Mouse (Mus musculus) fibroblast of lung, adult 2 months (primary cell): ENCODE data around the gene Schip1.

Experiments used
- DNase-seq: peaks from one replicate; pipeline ENCODE4 v3.0.0-alpha.2; 2011; ENCODE audit warnings: low read depth

Gene Schip1

DNA sequence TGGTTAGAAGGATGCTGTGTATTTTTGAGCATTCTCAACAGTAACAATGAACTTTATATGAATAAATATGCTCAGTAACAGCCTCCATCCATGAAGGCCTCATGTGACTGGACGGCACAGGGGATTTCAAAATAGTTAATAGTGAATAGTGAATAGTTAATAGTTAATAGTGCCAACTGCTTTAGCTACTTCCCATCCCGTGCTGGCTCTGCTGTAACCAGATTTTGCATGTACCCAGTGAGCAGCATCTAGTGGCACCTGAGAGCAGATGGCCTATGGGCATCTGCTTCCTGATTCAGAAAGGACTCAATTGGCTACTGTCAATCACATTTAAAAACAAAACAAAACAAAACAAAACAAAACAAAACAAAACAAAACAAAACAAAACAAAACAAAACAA is 329.0 kb downstream of the Schip1 start:
- DNase-seq, result no peak

DNA sequence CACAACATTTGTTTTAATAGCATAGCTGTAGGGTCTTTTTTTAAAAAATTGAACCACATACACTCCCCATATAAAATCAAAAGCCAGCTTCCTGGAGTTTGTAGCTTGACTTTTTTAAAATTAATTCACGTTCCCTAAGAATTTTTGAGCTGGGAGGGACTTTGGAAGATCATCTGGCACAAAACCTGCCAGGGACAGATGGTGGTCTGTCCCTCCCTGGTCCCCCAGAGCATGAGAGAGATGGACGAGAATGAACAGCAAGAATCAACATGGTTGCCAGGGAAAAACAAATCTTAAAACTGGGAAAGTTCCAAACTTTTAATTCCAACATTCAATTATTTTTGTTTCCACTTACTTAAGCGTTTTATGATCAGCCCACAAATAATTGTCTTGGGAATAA is 334.1 kb downstream of the Schip1 start:
- DNase-seq, result no peak

DNA sequence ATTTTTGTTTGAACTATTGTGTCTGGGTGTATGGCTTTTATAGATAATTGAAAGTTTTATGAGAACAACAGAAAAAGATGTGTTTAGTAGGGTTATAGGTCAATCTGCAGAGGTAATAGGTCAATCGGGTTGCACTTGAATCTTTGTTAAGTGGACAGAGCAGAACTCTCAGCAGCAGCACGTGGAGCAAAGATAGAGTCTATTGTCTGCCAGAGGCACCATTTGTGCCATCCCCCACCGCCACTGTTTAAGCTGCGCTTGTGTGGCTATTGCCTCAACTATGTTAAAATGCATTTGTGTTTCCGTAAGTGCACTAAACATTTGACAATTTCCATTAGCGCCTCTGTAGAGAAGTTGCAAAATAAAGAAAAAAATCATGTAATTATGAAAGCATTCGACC is 335.5 kb downstream of the Schip1 start:
- DNase-seq, result no peak

DNA sequence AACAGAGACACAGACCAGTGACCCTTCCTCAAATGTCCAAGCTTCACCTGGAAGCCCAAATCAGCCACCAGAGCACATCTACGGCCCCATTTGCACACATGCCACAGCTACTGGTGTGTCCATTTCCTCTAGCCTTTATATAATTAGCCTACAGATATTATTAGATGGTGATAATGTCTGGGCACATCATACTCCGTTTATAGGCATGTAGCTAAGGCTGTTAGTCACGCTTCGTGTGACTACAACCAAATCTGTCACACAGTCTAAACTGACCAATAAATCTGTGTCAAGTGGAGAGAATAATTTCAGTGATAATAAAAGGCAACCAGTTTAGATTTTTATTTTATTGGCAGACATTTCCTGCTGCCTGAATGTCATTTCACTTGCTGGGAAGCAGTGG is 338.7 kb downstream of the Schip1 start:
- DNase-seq, result no peak

DNA sequence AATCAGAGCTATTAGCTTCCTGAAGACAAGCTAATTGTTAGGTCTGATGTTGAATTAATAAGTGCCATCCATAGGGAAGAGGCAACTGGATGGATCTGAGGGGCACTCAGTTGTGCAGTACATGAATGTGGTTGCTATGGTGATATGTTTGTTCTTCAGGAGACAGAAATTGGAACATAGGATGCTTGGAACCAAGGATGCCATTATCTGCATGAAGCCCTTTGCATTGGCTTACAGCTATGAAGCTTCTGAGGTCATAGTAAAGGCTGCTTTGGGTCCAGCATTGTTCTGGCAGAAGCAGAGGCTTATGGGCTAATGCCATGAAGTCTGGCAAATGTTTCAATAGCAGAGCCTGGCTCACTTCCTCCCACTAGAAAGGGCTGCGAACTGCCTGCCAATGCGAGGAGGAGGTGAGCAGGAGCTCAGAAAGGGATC is 339.2 kb downstream of the Schip1 start:
- no peak for DNase-seq

DNA sequence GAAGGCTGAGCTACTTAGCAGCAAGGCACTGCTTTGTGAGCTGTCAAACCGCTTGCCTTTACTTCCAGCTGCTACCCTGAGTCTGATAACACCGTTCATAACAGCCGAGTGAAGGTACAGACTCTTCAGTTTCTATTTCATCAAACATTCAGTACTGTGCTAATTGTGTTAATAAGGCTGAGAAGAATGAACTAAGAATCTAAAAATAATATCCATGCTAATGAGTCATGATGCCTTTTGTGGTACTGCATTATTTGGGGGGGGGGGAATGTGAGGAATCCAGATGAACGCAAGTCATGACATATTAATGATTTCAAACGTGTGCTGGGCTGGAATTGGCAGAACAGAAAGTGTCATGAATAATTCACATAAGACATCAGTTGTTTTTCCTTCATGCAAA is 341.1 kb downstream of the Schip1 start:
- no peak for DNase-seq

DNA sequence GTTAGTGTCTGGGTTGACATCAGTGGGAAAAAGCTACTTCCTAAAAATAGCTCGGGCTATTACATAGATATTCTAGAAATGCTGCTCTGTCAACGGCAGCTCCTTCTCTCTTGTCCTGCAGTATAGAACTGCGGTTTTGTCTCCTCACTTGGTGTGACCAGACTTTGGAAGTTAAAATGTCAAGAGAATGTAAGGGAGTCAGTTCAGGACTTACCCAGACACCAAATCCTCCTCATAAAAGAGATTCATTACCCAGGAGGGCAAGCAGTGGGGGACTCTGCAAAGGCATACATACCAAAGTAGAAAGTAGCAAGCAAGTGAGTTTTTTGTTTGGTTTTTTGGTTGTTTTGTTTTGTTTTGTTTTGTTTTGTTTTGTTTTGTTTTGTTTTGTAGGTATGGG is 347.7 kb downstream of the Schip1 start:
- no peak for DNase-seq

DNA sequence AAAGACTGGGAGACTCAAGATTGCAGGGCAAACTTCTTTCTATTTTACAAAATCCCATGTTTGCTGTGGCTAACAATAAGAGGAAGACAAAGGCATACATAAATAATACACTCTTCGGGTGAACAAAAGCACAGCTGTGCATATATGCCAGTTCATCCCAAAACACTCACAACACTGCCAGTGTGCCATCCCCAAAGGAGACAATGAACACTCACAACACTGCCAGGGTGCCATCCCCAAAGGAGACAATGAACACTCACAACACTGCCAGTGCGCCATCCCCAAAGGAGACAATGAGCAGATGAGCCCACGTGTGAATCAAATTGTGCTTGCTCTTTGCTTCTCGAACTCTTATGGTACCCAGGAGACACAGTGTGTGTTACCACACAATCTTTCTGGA is 355.2 kb downstream of the Schip1 start:
- DNase-seq, result no peak

DNA sequence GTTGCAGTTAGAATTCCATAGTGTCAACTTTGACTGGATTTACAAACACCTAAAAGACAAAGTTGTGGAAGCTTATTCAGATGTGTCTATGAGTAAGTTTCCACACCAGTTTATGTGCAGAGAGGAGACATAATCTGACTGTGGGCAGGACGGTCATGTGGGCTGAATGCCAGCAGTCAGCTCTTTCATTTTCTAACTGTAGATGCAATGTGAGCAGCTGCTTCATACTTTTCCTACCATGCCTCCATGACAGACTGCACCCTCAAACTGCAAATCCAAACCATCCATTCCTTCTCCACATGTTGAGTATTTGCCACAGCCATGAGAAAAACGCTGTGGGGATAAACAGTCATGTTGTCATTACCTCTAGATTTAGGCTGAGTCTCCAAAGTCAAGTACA is 356.3 kb downstream of the Schip1 start:
- no peak for DNase-seq

DNA sequence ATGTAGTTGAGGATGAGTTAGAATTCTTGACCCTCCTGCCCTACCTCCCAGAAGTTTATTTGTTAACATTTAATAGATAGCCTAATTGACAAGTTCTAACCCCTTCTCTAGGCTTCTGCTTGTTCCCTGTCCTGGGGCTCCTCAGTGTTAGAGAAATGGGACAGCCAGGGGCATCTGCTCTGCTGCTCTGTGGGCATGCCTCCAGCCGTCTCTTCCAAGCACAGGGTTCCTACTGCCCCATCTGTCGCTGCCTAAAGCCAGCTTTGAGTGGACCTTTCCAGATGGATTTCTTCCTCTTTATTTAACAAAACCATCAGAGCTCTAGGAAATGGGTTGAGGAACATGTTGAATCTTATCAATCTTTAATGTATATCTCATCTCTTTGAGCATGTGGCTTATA is 357.2 kb downstream of the Schip1 start:
- DNase-seq, result no peak

DNA sequence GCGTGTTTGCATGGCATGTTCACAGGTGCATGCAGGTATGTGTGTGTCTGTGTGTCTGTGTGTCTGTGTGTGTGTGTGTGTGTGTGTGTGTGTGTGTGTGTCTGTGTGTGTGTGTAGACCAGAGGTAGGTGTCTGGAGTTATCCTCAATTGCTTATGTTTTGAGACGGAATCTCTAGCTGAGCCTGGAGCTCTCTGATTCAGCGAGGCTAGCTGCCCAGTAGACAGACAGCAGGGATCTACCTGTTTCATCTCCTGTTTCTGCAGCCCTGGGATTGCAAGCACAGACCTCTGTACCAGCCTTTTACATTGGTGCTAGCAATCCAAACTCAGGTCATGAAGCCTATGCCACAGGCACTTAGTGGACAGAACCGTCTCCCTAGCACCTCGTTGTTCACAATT is 363.5 kb downstream of the Schip1 start:
- no peak for DNase-seq

DNA sequence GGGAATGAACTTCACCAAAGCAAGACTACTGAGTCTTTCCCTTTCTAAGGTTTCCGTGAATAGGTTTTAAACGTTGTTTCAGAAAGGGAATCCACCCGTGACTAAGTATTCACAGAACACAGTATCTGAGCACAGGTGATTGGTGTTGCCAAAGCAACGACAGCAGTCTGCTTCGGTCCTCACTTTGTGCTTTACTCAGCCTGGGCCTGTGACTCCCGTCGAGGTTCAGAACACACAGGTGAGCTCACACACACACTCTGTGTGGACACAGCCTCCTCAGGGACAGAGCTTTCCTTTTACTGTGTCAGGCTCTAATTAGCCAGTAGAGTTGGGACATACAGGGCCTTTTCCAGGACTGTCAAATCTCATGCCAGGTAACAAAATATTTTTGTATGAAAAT is 369.8 kb downstream of the Schip1 start:
- DNase-seq, result no peak

DNA sequence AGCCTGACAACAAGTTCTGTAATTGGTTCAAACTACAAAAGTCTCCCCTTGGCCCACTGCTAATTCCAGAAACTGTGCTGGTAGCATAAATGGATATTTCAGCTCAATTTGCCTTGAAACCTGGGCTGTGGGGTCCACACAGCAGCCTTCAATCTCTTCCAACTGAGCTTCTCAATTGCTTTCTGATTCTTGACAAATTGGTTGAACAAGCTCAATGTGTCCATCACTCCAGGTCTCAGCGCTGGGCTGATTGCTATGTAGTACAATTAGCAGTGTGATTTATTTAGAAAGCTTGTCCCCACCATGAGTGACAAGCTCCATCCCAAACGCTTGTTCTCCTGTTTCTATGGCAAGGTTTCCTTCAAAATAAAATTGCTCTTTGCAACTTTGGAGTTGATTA is 370.3 kb downstream of the Schip1 start:
- DNase-seq, result no peak

DNA sequence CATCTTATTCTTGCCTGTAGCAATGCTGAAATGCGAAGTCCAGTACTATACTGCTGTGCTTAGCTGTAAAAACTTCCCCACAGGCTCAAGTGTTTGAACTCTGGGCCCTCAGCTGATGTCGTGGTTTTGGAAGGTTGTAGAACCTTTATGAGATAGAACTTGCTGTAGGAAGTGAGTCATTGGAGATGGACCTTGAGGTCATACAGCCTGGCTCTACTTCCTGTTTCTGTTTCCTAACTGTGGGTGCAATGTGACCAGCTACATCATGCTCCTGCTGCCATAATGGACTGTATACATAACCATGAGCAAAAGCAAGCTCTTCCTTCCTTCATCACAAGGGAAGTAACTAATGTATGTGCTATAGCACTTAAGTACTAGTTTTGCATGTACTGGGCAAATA is 383.9 kb downstream of the Schip1 start:
- DNase-seq, result no peak

DNA sequence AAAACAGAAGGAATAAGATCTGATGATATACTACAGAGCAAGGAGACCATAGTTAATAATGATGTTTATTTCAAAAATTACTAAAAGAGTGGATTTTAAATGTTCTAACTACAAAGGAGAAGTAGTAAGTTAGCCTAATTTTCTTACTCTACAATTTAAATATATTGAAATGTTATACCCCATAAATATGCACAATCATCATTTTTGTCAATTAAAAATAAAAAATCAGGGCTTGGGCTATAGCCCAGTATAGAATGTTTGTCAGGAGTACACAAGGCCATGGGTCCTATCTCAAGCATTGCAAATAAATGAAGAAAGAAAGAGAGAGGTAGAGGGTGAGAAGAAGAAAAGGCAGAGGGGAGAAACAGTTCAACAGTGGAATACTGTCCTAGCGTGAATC is 387.0 kb downstream of the Schip1 start:
- no peak for DNase-seq

DNA sequence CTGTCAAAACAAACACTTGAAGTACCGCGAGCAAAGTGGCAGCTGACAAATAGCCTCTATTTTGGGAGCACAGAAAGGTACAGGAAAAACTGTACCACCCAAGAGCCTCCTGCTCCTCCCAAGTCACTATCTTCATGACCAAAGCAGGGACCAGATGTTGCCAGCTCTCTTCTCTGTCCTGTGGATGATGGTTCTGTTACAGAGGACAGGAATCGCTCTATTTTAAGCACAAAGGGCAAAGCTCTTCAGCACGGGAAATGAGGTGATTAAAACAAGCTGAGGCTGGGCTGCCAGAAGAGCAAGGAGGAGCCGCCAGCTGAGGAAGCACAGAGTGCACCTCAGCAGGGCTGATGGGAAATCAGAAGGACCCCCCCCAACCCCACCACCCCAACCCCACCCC is 388.7 kb downstream of the Schip1 start:
- no peak for DNase-seq

DNA sequence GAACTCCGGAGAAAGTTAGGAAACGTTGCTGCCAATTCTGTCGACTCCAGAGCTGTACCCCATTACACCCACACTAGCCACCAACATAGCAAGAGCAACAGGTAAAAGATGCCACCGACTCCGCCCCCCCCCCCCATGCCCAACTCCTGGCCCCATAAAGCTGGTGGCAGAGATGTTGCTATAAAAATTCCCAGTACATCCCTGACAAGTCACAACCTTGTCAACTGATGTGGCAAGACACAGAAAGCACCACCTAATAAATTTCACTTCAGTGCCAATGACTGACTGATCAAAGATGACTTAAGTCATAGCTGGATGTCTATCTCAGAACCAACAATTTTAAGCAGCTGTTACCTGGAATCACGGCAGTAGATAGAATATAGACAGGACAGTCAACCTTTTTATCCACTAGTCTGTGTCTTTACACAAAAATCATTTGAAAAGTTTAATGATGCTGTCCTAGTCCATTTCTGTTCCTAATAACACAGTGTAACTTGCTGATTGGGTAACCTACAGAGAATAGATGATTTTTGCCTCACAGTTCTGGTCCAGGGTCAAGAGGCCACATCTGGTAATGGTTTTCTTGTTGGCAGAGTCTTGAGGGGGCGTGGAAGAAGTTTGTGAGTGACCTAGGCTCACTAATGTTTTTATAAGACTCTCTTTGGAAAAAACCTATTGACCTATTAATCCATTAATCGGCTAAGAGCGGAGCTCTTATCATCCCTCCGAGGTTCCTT is 389.3 kb downstream of the Schip1 start:
- peak; percentile 46 for DNase-seq

DNA sequence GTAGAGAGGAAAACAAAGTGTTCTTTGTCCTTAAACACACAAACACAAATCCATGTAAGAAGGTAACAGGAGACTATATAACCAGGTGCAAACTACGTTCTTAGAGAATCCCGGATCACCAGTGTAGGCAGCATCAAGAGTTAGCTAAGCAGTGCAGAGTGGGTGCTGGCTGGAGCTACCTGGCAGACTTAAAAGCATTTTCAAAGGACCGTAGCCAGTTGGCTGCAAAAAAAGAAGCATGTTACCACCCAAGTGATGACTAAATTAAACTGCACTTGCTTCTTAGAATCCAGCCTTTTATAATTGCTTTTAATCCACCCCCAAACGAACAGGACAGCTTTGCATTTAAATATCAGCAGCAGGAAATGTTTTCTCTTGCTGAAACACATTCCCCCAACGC is 402.0 kb downstream of the Schip1 start:
- no peak for DNase-seq

DNA sequence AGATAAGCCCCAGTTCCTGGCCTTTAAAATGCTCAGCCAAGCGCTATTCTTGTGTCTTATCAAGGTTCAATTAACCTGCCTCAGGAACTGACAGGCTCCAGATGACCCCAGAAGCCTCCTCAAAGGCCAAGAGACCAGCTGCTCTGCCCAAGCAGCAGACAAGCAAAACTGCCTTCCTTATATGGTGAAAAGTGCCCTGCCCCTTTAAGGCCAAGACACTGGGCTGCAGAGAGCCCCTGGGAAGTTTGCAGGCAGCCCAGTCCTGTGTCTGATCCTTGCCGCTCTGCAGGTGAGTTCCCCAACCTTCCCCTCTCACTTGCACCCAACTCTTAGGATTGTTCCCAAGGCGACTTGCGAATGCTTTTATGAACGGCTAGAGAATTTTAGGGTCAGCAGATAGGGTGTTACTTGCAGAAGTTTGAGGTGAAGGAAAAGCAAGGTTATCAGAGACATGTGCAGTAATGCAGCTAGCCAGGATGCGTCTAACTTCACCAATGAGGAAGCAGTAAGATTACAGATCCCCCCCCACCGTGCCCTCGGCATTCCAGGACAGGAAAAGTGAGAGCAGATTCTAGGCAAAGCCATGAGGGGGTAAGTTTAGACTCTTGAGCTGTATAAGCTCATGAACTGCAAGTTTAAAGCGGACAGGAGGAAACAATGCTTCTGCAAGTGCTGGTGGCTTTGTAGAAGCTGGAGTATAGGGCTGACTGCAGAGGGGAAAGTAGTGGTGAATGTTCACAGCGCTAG is 403.5 kb downstream of the Schip1 start:
- no peak for DNase-seq

DNA sequence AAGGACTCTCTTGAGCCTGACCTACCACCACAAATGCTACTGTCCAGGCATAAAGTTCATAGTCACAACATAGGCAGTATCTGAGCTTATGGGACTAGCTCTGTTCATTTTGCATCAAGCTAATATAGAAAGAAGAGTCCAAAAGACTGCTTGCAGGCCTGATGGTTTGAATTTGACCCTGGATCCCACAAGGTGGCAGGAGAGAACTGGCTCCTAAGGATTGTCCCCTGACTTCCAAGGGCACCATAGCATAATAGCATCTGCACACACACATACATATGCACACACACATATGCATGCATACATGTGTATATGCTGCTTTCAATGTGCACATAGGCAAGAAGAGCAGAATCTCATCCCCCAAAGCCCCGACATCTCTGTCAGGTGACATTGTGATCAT is 405.0 kb downstream of the Schip1 start:
- no peak for DNase-seq

DNA sequence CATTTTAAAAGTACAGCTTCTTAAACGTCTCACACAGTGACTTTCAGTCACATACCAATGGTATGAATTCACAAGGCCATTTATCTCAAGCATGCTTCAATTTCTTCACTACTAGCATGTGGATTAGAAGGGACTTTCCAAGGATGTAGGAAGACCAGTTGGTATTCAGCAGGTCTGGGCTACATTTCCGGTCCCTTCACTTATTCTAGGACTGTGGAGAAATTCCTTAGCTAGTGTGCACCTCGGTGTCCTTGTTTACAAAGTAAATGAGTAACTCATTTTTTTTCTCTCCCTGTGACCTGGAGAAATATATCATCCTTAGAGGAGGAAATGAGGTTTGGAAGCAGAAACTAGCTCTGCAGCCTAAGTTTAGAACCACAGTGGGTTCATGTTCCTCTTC is 405.5 kb downstream of the Schip1 start:
- DNase-seq, result no peak

DNA sequence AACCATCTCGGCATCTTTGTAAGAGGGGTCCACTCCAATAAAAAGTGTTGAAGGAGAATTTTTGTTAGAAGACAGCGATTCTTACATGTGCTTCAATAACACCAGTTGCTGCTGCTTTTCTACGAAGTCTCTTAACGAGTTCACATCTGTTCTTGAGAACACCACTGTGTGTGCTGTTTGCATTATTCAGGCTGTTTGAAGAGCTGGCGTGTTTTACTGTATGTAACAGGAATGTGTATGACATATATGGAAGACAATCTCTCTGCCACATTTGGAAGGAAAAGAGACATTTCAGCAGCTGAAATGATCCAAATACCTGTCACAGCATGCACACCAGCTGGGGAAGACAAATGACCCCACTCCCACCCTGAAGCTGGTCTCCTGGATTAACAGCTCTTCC is 406.0 kb downstream of the Schip1 start:
- DNase-seq, result no peak

DNA sequence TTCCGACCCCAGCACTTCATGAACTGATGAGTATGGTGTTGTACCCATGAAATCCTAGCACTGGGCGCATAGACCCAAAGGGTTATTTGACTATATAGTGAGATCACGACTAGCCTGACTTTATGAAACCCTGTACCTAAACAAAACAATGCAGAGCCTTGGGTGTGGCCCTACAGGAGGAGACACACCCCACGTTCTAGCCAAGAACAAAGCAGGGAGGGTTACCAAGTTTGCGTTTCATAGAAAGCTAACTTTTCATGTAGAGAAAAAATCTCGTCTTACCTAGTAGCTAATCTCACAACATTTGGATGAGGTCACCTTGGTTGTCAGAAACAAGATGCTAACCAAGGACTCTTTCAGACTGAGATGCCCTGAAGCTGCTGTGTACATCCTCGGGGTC is 411.7 kb downstream of the Schip1 start:
- DNase-seq, result no peak

DNA sequence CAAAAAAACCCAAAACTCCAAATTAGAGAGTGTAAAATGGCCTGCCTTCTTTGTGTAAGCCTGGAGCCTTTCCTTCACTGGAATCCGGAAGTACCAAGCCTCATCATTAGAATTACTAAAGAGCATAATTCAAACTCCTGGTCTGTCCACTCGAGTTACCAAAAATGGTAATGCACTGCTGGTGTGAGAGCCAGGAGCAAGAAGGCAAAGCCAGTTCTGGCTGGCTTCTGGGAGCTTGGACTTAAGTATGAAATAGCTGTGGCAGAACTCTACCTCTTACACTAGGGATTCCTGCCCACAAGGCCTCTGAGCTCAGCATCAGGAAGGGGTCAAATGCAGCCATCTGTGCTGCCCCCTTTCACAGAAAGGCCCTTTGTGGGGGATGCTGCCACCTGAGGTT is 412.9 kb downstream of the Schip1 start:
- DNase-seq, result no peak
